8 mouse cellular contexts compared by ENCODE assay signal in the genomic region with DNA sequence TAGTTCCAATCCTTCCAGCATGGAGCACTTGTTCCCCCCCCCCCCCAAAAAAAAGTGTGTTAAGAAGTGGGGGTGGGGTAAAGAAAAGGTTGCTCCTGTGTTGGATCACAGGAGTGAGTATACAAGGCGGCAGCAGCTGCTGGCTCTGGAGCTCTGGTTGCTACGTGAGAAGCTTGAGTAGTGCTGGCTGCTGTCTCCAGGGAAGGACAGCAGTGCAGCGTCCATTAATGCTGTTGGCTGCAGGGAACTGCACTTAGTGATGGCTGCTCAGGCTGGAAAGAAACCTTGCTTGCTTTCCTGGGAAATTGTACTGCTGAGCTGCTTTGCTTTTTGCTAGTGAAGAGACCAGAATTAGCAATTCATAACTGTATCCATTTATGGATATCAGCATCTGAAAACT. TPM values are rescaled to one million over a fixed set of nuclear protein-coding genes. Genes with fewer than 3 reads are reported as not detected.
DNase-seq lines count a peak whose midpoint lies in the region; ATAC-seq and TF ChIP-seq lines count a peak whose summit lies in the region.

No protein-coding gene starts in this region.

- H3K4me1 ChIP-seq in lung, adult 2 months (ENCODE audit: control insufficient read depth, insufficient read depth, low read length), result peaks cover 25% of the 10 kb centered on the region
- peaks cover 17% of the 10 kb centered on the region for H3K4me1 ChIP-seq in brown adipose tissue, adult 24 weeks (ENCODE audit: control insufficient read depth, insufficient read depth, insufficient read length, low read length)
- peaks cover 23% of the 10 kb centered on the region for H3K4me1 ChIP-seq in intestine, embryonic 16.5 days (ENCODE audit: control insufficient read depth, insufficient read depth, low read length)
- peaks cover 18% of the 10 kb centered on the region in 2 experiments for H3K4me1 ChIP-seq in liver, embryonic 14.5 days (replicated peaks; ENCODE audit: control insufficient read depth in 2 of 2, insufficient read depth in 2 of 2, low read length in 1 of 2)

- H3K27ac ChIP-seq in brown adipose tissue, adult 24 weeks (replicated peaks; ENCODE audit: low read depth, low read length), result peak overlapping the region; percentile 42
- H3K27ac ChIP-seq in intestine, embryonic 16.5 days (ENCODE audit: low read length), result peak overlapping the region; percentile 83
- peak overlapping the region; percentile 24; the same call in 1 of the 2 replicates for H3K27ac ChIP-seq in liver, embryonic 14.5 days

- H3K27me3 ChIP-seq in intestine, embryonic 16.5 days (replicated peaks; ENCODE audit: control insufficient read depth, insufficient read depth, low read length), result no peaks in the 10 kb centered on the region
- no peaks in the 10 kb centered on the region for H3K27me3 ChIP-seq in liver, embryonic 14.5 days (ENCODE audit: control insufficient read depth, insufficient read depth, low read length)

- no peak for TF ChIP-seq POLR2A in lung, adult 2 months (IDR thresholded peaks at IDR 0.05; ENCODE audit: borderline replicate concordance, extremely low read depth, low read depth, low read length)

- WGBS in lung, adult 2 months, result 0% methylated on average over 3 of the region's 3 CpGs
- 3% methylated on average over 3 of the region's 3 CpGs for WGBS in intestine, embryonic 16.5 days
- 1% methylated on average over 3 of the region's 3 CpGs for WGBS in liver, embryonic 14.5 days (ENCODE audit: insufficient replicate concordance)

- H3K36me3 ChIP-seq in intestine, embryonic 16.5 days (ENCODE audit: control insufficient read depth, insufficient read depth, low read length), result no peaks in the 10 kb centered on the region
- peaks cover 4% of the 10 kb centered on the region for H3K36me3 ChIP-seq in liver, embryonic 14.5 days (replicated peaks; ENCODE audit: control insufficient read depth, insufficient read depth, low read depth)

- H3K9ac ChIP-seq in intestine, embryonic 16.5 days (ENCODE audit: low read depth, low read length), result peak overlapping the region; percentile 65
- peak overlapping the region; percentile 55 for H3K9ac ChIP-seq in liver, embryonic 14.5 days (replicated peaks)

- H3K4me2 ChIP-seq in intestine, embryonic 16.5 days (ENCODE audit: low read depth, low read length), result peak overlapping the region; percentile 59
- peak overlapping the region; percentile 94 for H3K4me2 ChIP-seq in liver, embryonic 14.5 days (ENCODE audit: low read depth)

- TF ChIP-seq CTCF in lung, adult 2 months (IDR thresholded peaks at IDR 0.05; ENCODE audit: insufficient read depth, low read length), result no peak
- no peak for TF ChIP-seq CTCF in liver, embryonic 14.5 days (IDR thresholded peaks at IDR 0.05; ENCODE audit: low read depth)

- H3K9me3 ChIP-seq in intestine, embryonic 16.5 days (ENCODE audit: control insufficient read depth, low read length), result no peaks in the 10 kb centered on the region
- H3K9me3 ChIP-seq in liver, embryonic 14.5 days (ENCODE audit: control insufficient read depth, low read length), result no peaks in the 10 kb centered on the region

- DNase-seq in lung, adult 18-20 months, result peak; percentile 20 to 25
- DNase-seq in lung, adult 2 months, result no peak
- peak; percentile 59 for DNase-seq in gastrocnemius, postnatal 25 days
- DNase-seq in liver, embryonic 14.5 days (ENCODE audit: low read depth in 3 of 3, low spot score in 3 of 3), result no peak
- peak; percentile 28 to 47 for DNase-seq in right cerebral cortex, adult 2 months (ENCODE audit: low spot score in 2 of 2)
- DNase-seq in urinary bladder, adult 18-20 months (ENCODE audit: low spot score in 2 of 2), result no peak

- no peak overlapping the region for H3K4me3 ChIP-seq in lung, adult 2 months (replicated peaks; ENCODE audit: extremely low read depth, low read depth, low read length)
- H3K4me3 ChIP-seq in brown adipose tissue, adult 24 weeks (ENCODE audit: insufficient read depth, low read depth, low read length), result peak overlapping the region; percentile 51
- peak overlapping the region; percentile 52 for H3K4me3 ChIP-seq in intestine, embryonic 16.5 days (ENCODE audit: low read length)
- peak overlapping the region; percentile 64 to 91 for H3K4me3 ChIP-seq in liver, embryonic 14.5 days (ENCODE audit: insufficient read depth in 1 of 2, low read depth in 2 of 2, low read length in 2 of 2)

- no peak for TF ChIP-seq EP300 in liver, embryonic 14.5 days (IDR thresholded peaks at IDR 0.05; ENCODE audit: low read depth)

- no peak for ATAC-seq in intestine, embryonic 16.5 days
- ATAC-seq in liver, embryonic 14.5 days (ENCODE audit: insufficient read depth), result no peak

RNA-seq across cellular contexts. Expression of gene Setd5, which starts 2.3 kb away (rescaled TPM):
- polyA plus RNA-seq in lung, adult 2 months (2012; rRNA removed), result 28.7 and 30.6 TPM in 2 replicates
- 17.0 and 19.0 TPM in 2 replicates for polyA plus RNA-seq in brown adipose tissue, adult 24 weeks (2012; ENCODE audit: insufficient read depth, insufficient read length, missing spikeins)
- 10 to 100 TPM; 23.0 to 26.0 TPM for total RNA-seq in gastrocnemius, postnatal 25 days (2021)
- 58.5 and 61.2 TPM in 2 replicates for polyA plus RNA-seq in intestine, embryonic 16.5 days (2015; fragmentation: Nextera tagmentation; extraction: Ambion mirVana)
- 10.5 and 11.8 TPM in 2 replicates for polyA plus RNA-seq in liver, embryonic 14.5 days (2012; rRNA removed)
- polyA plus RNA-seq in liver, embryonic 14.5 days (2014; fragmentation: Nextera tagmentation; extraction: Ambion mirVana), result 14.1 and 16.2 TPM in 2 replicates

RNA-seq across cellular contexts. Expression of gene Thumpd3, which starts 33.5 kb away (rescaled TPM):
- polyA plus RNA-seq in lung, adult 2 months (2012; rRNA removed), result 3.5 and 5.8 TPM in 2 replicates
- polyA plus RNA-seq in brown adipose tissue, adult 24 weeks (2012; ENCODE audit: insufficient read depth, insufficient read length, missing spikeins), result 25.4 and 34.9 TPM in 2 replicates
- 10 to 100 TPM; 13.6 to 14.6 TPM for total RNA-seq in gastrocnemius, postnatal 25 days (2021)
- 57.7 and 63.0 TPM in 2 replicates for polyA plus RNA-seq in intestine, embryonic 16.5 days (2015; fragmentation: Nextera tagmentation; extraction: Ambion mirVana)
- polyA plus RNA-seq in liver, embryonic 14.5 days (2012; rRNA removed), result 14.0 and 19.6 TPM in 2 replicates
- 35.4 and 35.7 TPM in 2 replicates for polyA plus RNA-seq in liver, embryonic 14.5 days (2014; fragmentation: Nextera tagmentation; extraction: Ambion mirVana)

Comparison
In these comparisons a context has a peak if more than half of its experiments do, and no peak if none do; other contexts are left out.
1. DNase-seq: peak in lung, adult 18-20 months (2 of 2), gastrocnemius, postnatal 25 days (single experiment) and right cerebral cortex, adult 2 months (2 of 2); none in lung, adult 2 months (single experiment), liver, embryonic 14.5 days (0 of 3) and urinary bladder, adult 18-20 months (0 of 2).
2. H3K27ac ChIP-seq: peak in every context shown above with its lines; median percentile 83 in intestine, embryonic 16.5 days; 42 in brown adipose tissue, adult 24 weeks; 24 in liver, embryonic 14.5 days.